Mouse (Mus musculus) adrenal gland, adult (tissue): ENCODE measurements around the gene Hlcs.

Source experiments
- DNase-seq, 2 experiments: peaks; one replicate each; pipeline ENCODE4 v3.0.0; 2022 to 2023; ENCODE audit warnings: low spot score in 1 of 2; ENCODE audit not compliant: inconsistent age in 2 of 2

Gene Hlcs

DNA sequence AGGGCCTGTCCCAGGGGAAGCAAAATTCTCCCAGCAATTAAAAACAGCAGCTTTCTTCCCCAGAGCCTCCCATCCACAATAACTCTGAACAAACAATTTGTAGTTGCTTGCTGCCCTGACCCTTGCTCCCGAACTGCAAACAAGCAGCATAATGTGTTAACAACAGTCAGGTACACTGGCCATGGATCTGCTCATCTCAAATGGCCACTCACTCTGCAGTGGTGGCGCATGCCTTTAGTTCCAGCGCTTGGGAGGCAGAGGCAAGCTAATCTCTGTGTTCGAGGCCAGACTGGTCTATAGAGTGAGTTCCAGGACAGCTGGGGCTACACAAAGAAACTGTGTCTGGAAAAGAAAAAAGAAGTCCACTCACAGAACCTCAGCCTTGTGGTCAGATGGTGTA lies 22.2 kb downstream of the Hlcs start:
- peak in 1 of 2 experiments; percentile 17 for DNase-seq

DNA sequence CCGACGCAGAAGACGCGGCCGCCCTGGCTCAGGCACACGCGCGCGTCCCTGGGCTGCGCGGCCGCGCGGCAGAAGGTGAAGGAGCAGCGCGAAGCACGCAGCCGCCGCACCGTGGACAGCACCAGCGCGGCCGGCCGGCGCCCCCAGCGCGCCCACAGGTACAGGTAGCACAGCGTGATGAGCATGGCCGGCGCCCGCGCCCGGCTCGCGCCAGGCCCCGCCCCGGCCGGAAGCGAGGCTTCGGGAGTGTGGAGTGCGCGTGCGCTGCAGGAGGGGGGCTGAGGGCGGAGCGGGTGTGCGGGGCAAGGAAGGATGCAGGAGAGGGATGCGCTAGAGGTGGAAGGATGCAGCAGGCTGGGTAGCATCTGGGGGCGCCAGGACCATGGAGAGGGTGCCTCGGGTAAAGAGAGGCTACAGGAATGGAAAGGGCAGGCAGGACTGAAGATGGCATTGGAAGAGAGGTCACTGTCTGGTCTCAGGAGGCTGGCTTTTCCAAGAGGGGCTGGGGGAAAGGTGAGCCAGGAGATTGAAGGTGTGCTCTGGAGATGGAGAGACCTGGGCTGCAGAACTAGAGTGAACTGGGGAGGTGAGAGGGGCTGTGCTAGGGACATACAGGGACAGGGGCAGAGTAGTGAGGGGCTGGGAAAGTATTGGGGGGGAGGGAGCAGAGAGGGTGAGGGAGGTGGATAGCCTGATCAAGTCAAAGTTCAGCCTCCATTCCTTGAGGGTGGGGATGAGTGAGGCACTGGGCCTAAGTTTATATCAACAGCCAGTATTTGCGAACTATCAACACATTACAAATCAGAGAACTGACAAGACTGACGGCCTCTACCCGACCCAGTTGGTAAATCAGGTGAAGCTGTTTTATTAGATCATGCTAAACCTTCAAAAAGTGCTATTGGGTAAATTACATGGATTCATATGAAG lies 23.0 kb downstream of the Hlcs start:
- peak; percentile 87 to 92 for DNase-seq

DNA sequence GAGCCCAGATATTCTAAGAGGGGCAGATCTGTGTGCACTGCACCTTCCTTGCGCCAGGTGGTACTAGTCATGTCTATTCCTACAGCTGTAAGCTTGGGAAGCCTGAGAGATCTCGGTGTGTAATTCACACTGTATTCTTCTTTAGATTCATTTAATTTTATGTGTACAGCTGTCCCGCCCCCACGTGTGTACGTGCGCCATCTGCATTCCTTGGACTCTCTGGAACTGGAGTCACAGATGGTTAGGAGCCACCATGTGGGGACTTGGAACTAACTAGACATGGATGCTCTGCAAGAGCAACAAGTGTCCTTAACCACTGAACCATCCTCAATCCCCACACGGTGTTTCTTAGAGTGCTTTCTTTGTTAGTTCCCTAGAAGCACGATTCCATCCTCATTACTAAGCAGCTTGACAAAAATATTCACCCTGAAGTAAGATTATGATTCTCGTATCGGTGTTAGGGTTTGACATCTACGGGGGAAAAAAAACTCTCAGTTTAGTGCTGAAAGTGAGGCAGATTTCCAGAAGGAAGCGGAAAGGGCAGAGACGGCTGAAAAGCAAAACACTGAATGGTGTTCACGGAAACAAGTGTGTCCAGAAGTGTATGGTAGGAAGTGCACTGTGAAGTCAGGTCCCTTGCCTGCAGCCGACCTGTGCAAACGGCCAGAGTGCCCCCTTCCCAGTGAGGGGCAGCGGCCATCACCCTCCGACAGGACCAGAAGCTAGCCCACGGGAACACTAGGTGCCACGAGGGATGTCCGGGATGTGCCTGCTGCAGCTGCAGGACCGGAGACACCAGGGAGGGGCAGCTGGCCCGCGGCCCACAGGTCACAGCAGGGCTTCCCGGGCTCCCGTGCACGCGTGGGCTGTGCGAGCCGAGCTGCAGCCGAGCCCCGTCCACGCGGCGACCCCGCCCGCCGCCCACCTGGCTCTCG lies 24.0 kb downstream of the Hlcs start:
- DNase-seq = peak; percentile 28 to 75

DNA sequence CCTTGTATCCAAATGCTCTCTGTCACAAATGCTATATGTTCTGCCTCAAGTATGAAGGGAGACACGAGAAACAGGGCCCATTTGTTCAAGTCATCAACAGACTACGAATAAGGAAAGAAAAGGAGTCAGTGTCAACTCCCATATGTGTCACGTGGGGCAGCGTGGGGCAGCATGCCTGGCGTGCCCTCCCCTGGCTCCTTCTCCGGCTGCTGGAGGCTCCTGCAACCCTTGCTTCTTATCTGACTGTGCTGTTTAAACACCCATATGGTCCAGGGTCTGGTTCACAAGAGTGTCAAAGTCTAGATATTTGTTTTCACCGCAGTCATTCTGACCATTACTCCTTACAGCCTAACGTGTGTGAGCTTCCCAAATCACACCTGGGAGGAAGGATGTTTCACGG lies 25.5 kb downstream of the Hlcs start:
- no peak for DNase-seq

DNA sequence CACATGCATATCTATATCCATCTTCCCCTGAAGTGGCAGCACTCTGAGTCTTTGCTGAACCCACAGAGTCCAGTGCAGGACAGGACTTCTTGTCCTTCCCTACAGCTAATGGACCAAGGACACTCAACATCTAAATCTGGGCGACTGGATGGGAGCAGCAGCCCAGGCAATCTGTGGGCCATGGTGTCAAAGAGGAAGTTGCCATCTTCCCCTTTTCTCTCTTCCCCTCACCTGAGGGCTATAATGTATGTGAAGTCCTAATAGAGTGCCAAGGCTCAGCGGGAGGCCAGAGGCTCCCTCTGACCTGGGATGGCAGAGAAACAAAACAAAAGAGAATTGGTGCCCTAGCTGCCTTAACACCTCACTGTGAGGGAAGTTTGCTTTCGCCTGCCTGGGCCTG lies 29.4 kb downstream of the Hlcs start:
- DNase-seq = no peak

DNA sequence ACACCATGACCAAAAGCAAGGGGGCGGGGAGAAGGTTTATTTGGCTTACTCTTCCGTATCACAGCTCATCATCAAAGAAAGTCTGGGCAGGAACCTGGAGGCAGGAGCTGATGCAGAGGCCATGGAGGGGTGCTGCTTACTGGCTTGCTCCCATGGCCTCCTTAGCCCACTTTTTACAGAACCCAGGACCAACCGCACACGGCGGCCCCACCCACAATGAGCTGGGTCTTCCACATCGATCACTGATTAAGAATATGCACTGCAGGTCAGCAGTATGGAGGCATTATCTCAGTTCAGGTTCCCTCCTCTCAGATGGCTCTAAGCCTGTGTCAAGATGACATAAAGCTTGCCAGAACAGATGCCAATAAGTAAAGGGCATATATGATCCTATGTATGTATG lies 42.5 kb downstream of the Hlcs start:
- DNase-seq = no peak

DNA sequence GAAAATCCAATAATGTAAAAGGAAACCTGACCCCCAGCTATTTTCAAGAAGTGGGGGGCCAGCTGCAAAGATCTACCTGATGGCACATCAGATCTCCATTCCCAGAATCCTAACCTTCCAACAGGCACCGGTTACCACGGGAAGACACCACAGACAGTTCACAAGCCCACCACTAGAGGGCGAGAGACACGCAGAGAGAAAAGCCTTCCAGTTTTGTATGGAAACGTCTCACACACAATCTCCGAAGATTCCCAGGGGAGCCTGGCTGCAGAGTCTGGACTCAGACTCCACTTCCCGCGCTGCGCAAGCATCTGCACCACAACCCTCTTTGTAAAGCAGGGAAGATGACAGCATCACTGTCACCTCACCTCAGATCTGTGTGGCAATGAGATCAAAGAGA lies 43.7 kb downstream of the Hlcs start:
- peak; percentile 85 to 96 for DNase-seq

DNA sequence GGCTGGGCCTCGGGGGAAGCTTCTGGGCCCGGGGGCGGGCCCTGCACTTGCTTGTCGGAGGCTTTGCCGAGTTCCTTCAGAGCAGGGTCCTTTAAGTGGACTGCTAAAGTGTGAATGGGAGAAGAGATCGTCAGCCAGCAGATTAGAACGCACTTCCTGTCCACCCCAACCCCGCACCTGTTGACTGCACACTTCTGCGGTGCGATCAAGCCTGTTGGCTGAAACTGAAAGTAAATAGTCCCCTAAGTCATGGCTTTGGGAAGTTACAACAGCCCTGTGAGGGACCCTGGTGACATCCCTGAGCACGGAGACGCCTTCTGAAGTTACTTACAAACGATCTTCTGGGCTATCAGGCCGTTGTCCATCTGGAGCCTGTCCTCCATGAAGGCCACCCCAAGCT lies 45.2 kb downstream of the Hlcs start:
- DNase-seq = peak in 1 of 2 experiments; percentile 21

DNA sequence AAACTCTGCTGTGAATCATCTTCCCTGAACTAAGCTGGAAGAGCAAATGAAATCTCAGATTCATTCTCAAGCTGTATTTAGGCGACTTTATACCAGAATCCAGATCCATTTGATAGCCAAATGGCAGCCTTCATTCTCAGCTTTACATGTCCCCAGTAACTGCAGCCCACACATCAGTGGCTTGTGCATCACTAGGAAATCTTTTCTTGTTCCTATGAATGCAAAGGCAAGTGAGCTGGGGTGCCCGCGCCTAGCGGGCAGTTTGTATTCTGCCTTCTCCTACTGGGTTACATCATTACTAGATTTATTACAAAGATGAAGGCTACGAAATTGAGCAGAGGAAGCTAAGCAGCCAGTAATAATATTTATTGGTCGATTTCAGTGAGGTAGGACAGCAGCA lies 48.8 kb downstream of the Hlcs start:
- peak in 1 of 2 experiments; percentile 80 for DNase-seq

DNA sequence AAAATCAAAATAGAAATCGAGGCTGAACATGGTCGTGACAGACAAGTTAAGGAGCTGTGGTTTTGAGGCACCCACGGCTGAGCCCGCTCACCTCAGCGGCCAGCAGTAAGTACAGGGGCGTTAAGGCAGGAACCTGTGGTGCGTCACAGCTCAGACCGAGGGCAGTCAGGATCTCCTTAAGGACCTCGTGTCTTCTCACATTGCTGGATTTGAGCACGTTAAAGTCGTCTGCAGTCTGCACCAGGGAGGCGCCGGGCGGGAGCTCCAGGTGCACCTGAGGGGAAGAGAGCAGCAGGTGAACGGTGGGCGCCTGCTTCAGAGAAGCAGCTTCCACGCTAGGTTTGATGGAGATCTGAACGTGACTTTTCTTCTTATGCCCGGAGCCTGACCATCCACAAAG lies 50.9 kb downstream of the Hlcs start:
- no peak for DNase-seq

DNA sequence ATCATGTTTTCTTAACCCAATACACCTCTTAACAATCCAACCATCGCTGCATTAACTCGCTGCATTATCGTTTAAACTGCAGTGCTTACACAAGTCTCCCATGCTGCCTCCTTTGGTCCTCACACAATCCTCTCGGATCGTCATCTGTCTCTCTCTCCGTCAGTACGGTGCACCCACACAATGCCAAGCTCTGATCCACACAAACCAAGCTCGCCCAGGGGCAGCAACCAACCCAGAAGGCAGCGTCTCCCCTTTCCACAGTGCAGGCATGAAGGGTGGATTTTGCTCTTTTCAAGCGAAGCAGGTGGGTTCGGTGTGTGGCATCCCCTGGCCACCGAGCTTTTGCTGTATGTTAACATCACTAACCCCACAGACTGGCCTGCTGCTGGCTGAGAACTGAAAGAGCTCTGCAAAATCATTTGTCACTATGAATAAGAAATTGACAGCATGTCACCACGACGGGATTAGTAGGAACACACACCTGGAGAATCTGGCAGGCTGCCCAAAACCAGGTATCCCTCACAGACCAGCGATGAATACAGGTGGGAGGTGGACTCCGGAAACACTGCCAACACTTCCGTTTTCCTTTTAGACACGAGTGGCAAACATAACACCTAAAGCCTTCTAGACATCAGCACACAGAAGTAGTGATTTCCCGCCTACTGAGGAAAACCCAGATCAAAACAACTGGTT lies 52.3 kb downstream of the Hlcs start:
- peak in 1 of 2 experiments; percentile 4 for DNase-seq

DNA sequence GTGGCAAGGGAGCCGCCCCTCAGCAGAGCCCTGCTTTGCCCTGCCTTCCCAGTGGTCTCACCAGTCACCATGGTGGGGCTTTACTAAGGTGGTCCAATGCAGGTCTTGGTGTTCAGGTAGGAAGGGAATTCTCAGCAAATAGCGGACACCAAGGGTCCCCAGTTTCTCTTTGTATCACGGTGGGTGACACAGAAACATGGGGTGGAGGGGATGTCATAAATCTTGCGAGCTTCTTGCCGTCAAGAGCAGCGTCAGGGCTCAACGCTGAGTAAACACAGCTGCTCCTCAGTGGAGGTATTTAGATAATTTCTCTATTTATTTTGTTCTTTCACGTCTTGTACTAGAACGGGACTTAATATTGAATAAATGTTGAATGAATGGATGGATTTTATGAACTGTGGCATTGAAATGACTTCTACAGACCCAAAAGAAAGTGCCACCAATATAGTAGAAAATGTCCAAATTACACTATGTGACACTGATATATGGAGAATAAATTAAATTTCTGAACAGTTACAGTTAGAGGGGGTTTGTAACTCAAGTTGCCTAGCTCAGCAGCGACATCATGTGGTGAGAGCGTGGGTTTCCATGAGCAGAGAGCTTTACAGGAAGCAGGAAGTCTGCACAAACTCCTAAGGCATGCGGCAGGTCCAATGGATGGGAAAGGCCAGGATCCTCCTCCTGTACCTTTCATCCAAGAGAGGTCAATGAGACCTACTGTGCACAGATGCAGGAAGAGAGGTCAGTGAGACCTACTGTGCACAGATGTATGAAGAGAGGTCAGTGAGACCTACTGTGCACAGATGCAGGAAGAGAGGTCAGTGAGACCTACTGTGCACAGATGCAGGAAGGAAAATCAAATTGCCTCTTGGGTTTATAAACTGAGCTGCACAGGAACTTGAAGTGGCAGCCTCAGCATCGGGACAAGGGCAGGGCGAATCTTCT lies 54.7 kb downstream of the Hlcs start:
- DNase-seq = peak; percentile 67 to 92

DNA sequence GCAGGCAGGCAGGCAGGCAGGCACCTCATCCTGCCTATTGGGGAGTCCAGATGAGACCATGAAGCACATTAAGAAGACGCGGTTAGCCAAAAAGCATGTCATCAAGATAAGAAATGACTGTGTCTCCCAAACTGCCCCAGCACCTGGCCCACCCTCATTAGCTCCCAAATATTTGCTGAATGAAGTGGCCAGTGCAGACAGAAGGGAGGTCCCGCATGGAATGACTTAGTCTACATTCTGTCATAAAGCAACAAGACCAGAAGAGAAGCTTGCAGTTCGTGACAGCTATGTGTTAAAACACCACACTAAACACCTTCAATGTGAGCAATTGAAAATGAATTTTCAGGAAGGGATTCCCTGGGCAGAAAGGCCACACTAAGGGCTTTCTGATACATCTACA lies 57.8 kb downstream of the Hlcs start:
- DNase-seq = no peak

DNA sequence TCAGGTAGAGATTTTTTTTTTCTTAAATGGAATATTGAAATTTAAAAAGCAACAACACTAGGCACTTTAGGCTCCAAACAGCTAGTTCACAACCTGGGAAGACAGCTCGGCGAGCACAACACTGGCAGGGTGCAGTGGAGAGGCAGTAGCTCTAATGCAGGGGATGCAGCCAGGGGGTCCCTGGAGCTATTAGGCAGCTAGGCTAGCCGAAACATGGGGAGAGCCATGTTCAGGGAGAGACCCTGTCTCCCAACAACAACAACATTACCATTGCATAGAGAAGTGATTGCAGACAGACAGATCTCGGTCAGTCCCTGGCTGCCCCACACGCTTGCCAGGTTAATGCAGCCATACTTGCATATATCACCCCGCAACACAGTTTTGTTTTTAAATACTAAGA lies 58.3 kb downstream of the Hlcs start:
- peak in 1 of 2 experiments; percentile 1 for DNase-seq

DNA sequence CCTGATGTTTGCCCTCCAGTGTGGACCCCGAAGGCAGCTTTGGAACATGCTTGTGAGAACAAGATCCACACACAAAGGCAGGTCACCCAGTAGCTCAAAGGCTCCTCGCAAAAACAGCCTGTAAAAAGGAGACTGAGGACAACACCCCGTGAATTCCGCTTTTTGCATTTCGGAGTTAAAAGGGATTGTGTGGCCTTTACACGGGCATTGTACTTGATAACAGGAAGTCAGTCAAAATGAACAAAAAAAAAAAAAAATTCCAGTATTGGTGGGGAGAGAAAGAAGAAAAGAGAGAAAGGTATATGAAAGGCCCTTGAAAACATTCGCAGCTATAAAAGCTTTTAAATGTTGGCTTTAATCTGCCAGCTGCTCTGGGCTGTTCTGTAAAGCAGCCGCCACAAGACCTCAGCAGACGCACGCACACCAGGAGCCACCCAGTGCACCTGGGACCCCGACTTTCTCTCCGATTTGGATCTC lies 58.9 kb downstream of the Hlcs start:
- DNase-seq = peak in 1 of 2 experiments; percentile 1

DNA sequence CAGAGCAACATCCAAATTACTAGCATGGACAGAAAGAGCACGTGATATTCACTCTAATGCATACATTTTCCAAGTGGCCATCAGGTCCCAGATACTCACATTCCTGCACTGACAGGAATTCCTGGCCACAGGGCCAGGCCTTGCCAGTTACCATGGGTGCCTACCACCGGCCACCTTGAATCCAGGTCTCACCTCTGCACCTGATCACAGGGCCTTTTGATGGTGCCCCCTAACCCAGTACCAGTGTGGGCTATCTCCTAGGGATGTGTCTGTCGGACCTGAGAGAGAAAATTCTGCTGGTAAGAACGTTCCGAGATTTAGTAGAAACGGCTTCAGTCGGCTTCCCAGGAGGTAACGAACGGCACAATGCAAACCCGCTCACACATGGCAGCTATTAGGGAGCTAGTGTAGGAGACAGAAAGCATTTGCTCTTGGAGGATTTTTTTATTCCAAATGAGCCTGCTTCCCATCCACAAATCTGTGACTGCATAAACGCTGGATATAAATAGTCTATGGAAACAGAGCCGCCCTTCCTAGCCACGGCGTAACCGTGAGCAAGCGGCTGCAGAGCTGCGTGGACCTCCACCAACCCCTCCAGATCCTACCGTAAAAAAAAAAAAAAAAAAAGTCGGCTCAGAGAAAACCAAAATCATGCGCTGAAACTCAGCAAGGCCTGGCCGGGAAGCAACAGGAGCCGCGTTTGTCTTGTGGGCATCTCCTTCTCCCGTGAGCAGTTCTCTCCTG lies 59.5 kb downstream of the Hlcs start:
- peak in 1 of 2 experiments; percentile 0 for DNase-seq

DNA sequence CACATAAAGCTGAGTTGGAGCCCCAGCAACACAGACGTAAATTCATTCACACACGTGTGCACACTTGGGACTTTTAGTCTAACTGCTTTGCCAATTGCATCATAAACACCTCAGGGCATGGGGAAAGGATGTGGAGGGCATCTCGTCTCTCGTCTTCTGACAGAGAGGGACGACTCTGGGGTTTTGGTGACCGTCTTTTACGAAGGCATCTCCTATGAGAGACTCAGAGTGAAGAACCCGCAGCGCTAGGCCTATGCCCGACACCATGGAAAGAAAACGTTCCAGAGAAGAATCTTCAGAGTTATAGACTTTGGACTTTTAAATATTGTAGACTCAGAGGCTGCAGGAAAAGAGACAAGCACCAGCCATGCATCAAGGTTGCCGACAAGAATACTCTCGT lies 61.6 kb downstream of the Hlcs start:
- no peak for DNase-seq

DNA sequence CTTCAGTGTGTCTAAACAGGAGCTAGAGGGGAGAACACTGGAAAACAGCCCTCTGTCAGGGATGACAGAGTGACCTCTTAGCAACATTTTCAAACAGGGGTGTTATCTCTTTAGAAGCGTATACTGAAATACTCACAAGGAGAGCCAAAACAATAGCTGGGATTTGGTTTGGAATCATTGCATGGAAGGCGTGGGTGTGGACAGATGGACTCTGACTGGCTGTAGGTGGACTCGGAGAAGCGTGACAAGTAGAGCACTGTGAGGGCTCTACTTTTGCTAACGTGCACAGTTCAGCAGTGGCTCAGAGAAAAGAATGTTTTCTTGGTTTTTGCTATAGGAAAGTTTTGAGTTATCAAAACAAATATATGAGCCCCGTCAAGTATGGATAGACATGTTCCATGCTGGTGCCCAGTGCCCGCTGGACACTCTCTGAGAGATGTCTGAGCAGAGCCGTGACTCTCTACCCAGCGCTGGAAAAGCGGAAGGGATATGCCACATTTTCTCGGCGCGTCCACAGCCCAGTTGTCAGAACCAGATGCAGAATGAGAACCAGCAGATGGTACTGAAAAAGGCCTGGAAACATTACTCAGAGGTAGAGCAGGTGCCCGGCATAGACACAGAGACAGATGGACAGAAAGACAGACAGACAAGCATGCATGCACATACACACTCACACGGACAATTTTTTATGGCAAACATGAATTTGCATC lies 62.6 kb downstream of the Hlcs start:
- no peak for DNase-seq

DNA sequence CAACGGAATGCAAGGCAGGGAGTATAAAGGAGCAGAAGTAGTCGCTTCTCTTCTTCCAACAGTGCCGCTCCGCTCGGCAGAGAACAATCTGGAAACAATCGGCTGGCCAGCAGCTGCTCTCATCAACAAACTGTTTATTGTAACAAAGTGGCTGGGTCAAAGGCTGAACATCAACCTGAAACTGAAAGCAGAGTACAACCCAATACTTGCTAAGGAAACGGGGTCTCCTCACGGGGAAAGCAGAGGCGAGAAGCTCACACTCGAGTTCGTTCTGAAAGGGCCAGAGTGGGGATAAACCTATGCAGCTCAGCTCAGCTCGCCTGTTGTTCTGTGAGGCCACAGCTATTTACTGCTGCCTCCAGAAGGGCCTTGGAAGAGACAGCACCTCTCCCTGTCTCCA lies 63.2 kb downstream of the Hlcs start:
- DNase-seq = no peak
